Mouse (Mus musculus): ENCODE measurements at regions not wholly inside any gene's neighbourhood (a gene's known extent, or its start where the extent isn't known, plus 50 kb on each side); places are given as distances from the start of the nearest gene placed in this dataset.

DNA sequence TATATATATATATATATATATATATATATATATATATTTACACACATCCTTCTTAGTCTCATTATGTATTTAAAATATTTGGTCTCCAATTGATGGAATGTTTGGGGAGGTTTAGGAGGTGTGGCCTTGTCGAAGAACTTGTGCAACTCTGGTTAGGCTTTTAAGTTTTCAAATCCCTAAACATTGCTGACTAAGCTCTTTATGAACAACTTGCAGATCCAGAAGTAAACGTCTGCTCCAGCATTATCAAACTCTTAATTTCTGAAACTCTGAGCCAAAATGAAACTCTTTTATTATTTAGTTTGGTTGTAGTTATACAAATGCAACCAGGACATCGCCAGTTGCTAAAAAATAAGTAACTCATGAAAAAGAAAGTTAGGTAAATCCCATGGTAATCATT is 792.7 kb upstream of the Nudt12 start:
- no peak for DNase-seq (ENCODE audit: low read depth, low spot score)
- no peak for ATAC-seq
- POLR2A ChIA-PET = no interaction called here
- in situ Hi-C loops (cut with MboI; ENCODE audit: low pct_unique_long_range_greater_than_20kb) = no loop called here
- CTCF ChIA-PET = no interaction called here
- TF ChIP-seq CTCF (IDR thresholded peaks at IDR 0.05) = no peak
- no peaks in the 10 kb centered on the region for H3K27me3 ChIP-seq

- no peak for TF ChIP-seq CTCF (IDR thresholded peaks at IDR 0.05)
Measured at GRCm38 (mm10) chr17:59793434-59793833, 780.3 kb upstream of the Nudt12 start.

GRCm38 (mm10) chr17:59792780-59793179 is 779.6 kb upstream of the Nudt12 start:
- POLR2A ChIA-PET = no interaction called here
- ATAC-seq (no peak), DNase-seq (ENCODE audit: low read depth, low spot score) (no peak)
- TF ChIP-seq CTCF (IDR thresholded peaks at IDR 0.05) = no peak
- no peaks in the 10 kb centered on the region for H3K27me3 ChIP-seq
- CTCF ChIA-PET = no interaction called here
- in situ Hi-C loops (cut with MboI; ENCODE audit: low pct_unique_long_range_greater_than_20kb) = no loop called here

More at GRCm38 (mm10) chr17:59793434-59793833, 780.3 kb upstream of the Nudt12 start:
- no peak for ATAC-seq
- ChIA-PET CTCF (no interaction called here), POLR2A (no interaction called here)
- no peaks in the 10 kb centered on the region for H3K27me3 ChIP-seq
- no peak for DNase-seq (ENCODE audit: low read depth, low spot score)
- in situ Hi-C loops (cut with MboI; ENCODE audit: low pct_unique_long_range_greater_than_20kb) = no loop called here

DNA sequence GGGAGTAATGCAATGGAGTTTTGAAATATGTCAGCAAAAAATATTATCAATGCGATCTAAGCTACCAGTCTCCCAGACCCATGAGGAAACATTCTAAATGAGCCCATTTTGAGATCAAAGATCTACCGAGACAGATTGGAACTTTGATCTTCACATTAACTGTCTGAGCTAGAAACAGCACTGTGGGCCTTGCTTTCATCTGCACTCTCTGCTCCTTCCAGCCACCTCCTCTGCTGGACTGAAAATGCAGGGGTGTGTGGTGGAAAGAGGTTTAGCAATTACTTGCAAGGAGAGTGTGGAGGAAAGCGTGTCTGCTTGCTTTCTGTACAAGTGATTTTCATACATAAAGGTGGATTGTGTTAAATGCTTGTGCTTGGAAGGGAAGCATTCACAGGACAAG is 760.9 kb upstream of the Nudt12 start:
- no peak for DNase-seq (ENCODE audit: low read depth, low spot score)
- TF ChIP-seq CTCF (IDR thresholded peaks at IDR 0.05) = no peak
- no peak for ATAC-seq
- POLR2A ChIA-PET = no interaction called here
- CTCF ChIA-PET = no interaction called here
- in situ Hi-C loops (cut with MboI; ENCODE audit: low pct_unique_long_range_greater_than_20kb) = no loop called here
- no peaks in the 10 kb centered on the region for H3K27me3 ChIP-seq

- no peak for TF ChIP-seq CTCF (IDR thresholded peaks at IDR 0.05)
- DNase-seq (ENCODE audit: low read depth, low spot score) (no peak), ATAC-seq (no peak)
- no peaks in the 10 kb centered on the region for H3K27me3 ChIP-seq
- CTCF ChIA-PET = no interaction called here
- in situ Hi-C loops (cut with MboI; ENCODE audit: low pct_unique_long_range_greater_than_20kb) = no loop called here
- POLR2A ChIA-PET = no interaction called here
Measured at GRCm38 (mm10) chr17:59766580-59766979, 753.4 kb upstream of the Nudt12 start.

- TF ChIP-seq CTCF (IDR thresholded peaks at IDR 0.05) = no peak
- CTCF ChIA-PET = no interaction called here
- in situ Hi-C loops (cut with MboI; ENCODE audit: low pct_unique_long_range_greater_than_20kb) = no loop called here
- POLR2A ChIA-PET = no interaction called here
- H3K27me3 ChIP-seq = no peaks in the 10 kb centered on the region
- no peak for DNase-seq (ENCODE audit: low read depth, low spot score)
- ATAC-seq = no peak
Measured at GRCm38 (mm10) chr17:59764486-59764885, 751.3 kb upstream of the Nudt12 start.

DNA sequence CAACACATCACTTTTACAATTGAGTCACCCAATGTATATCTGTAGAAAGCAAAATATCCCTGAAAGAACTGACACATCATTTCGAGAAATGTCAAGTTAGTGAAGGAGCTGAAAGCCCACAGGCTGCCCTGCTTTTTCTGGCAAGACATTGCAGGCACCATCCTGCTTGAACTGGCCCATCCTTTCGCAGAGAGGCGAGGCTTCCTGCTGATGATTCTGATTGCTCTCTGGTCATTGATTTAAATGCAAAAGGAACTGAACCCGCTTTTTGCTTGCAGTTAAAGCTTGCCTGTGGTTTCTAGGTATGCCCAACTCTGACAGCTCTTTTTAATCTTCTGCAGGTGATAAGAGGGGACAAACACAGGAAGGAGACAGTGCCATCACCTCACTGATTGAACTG is 748.9 kb upstream of the Nudt12 start:
- in situ Hi-C loops (cut with MboI; ENCODE audit: low pct_unique_long_range_greater_than_20kb) = no loop called here
- TF ChIP-seq CTCF (IDR thresholded peaks at IDR 0.05) = no peak
- ChIA-PET CTCF (no interaction called here), POLR2A (no interaction called here)
- H3K27me3 ChIP-seq = no peaks in the 10 kb centered on the region
- no peak for DNase-seq (ENCODE audit: low read depth, low spot score)
- no peak for ATAC-seq

GRCm38 (mm10) chr17:59760889-59761288 is 747.7 kb upstream of the Nudt12 start:
- POLR2A ChIA-PET = no interaction called here
- in situ Hi-C loops (cut with MboI; ENCODE audit: low pct_unique_long_range_greater_than_20kb) = no loop called here
- TF ChIP-seq CTCF (IDR thresholded peaks at IDR 0.05) = no peak
- no peak for DNase-seq (ENCODE audit: low read depth, low spot score)
- H3K27me3 ChIP-seq = peaks cover 5% of the 10 kb centered on the region
- ATAC-seq = no peak
- CTCF ChIA-PET = interaction anchor here (2.1 kb wide), 1 partner anchor 12 kb away, joined by 5 read pairs; no protein-coding TSS in a partner anchor

- DNase-seq (ENCODE audit: low read depth, low spot score) (no peak), ATAC-seq (no peak)
- no peak for TF ChIP-seq CTCF (IDR thresholded peaks at IDR 0.05)
- ChIA-PET POLR2A (no interaction called here), CTCF (no interaction called here)
- H3K27me3 ChIP-seq = no peaks in the 10 kb centered on the region
- in situ Hi-C loops (cut with MboI; ENCODE audit: low pct_unique_long_range_greater_than_20kb) = no loop called here
Measured at GRCm38 (mm10) chr17:59746106-59746505, 732.9 kb upstream of the Nudt12 start.
